Comparison of ENCODE assay signal across 28 mouse cellular contexts in genomic region chr3:157349480-157349879, GRCm38 (mm10).
"Had no signal": no experiment of that assay in that cellular context is flagged by ENCODE, and none has a peak within 500 bp of the region (broad histone marks: within the 10 kb centered on the region; RNA-seq: fewer than 3 reads in every experiment).

No protein-coding gene starts in this region.

- H3K9me3 ChIP-seq: embryonic facial prominence, embryonic 10.5 days; embryonic facial prominence, embryonic 12.5 days; embryonic facial prominence, embryonic 13.5 days; embryonic facial prominence, embryonic 15.5 days; forebrain, embryonic 10.5 days; forebrain, embryonic 13.5 days; heart, embryonic 10.5 days had no signal

- H3K4me1 ChIP-seq: embryonic facial prominence, embryonic 10.5 days; embryonic facial prominence, embryonic 12.5 days; embryonic facial prominence, embryonic 13.5 days; embryonic facial prominence, embryonic 15.5 days; heart, embryonic 10.5 days had no signal

- H3K27me3 ChIP-seq: embryonic facial prominence, embryonic 12.5 days; embryonic facial prominence, embryonic 13.5 days; embryonic facial prominence, embryonic 15.5 days; forebrain, embryonic 13.5 days had no signal

- H3K27ac ChIP-seq: embryonic facial prominence, embryonic 10.5 days; embryonic facial prominence, embryonic 12.5 days; embryonic facial prominence, embryonic 13.5 days; embryonic facial prominence, embryonic 15.5 days; forebrain, embryonic 10.5 days; forebrain, embryonic 13.5 days; gastrocnemius, adult 2 months; heart, adult 2 months; heart, embryonic 10.5 days had no signal

- H3K4me3 ChIP-seq: embryonic facial prominence, embryonic 10.5 days; embryonic facial prominence, embryonic 12.5 days; embryonic facial prominence, embryonic 13.5 days; embryonic facial prominence, embryonic 15.5 days; erythroblast, embryonic 14.5 days; forebrain, embryonic 10.5 days; forebrain, embryonic 13.5 days; gastrocnemius, adult 2 months; heart, adult 2 months; heart, embryonic 10.5 days had no signal

- ATAC-seq: forebrain, embryonic 13.5 days; forebrain, embryonic 14.5 days; forebrain, embryonic 16.5 days had no signal

- H3K36me3 ChIP-seq: embryonic facial prominence, embryonic 10.5 days; embryonic facial prominence, embryonic 12.5 days; embryonic facial prominence, embryonic 13.5 days; embryonic facial prominence, embryonic 15.5 days; forebrain, embryonic 10.5 days; heart, embryonic 10.5 days had no signal

- DNase-seq: cerebellum, adult 2 months; cerebellum, adult 8-10 months; cerebellum, adult 9-10 months; cerebellum, adult 9-11 months; cerebellum, postnatal 10 days; cerebellum, postnatal 14 days; cerebellum, postnatal 25 days; cerebellum, postnatal 36 days; embryo, embryonic 11 days; gastrocnemius, adult 2 months; gastrocnemius, postnatal 10 days; gastrocnemius, postnatal 14 days; gastrocnemius, postnatal 25 days; gastrocnemius, postnatal 36 days; heart, adult 11 months; heart, adult 18-20 months; heart, adult 2 months had no signal

- H3K9ac ChIP-seq: embryonic facial prominence, embryonic 12.5 days; embryonic facial prominence, embryonic 13.5 days; embryonic facial prominence, embryonic 15.5 days; forebrain, embryonic 13.5 days had no signal

- H3K4me2 ChIP-seq: embryonic facial prominence, embryonic 12.5 days; embryonic facial prominence, embryonic 13.5 days; embryonic facial prominence, embryonic 15.5 days; forebrain, embryonic 13.5 days; heart, embryonic 11.5 days had no signal
